Mouse (Mus musculus) MEL (cell line): ENCODE results near the gene Tmem9.
A peak's percentile ranks its signal among the peaks of the same experiment; 100 is the strongest.

Experiments used
- CTCF ChIP-seq, 3 experiments: IDR thresholded peaks in 2 of 3; conservative IDR thresholded peaks in 1 of 3; 2 replicates each; pipeline ENCODE4 v1.5.1; 2011 to 2012; ENCODE audit warnings: low read length in 3 of 3, low read depth in 2 of 3, mild to moderate bottlenecking in 2 of 3, improper control_type of control experiment in 1 of 3, inconsistent platforms in 1 of 3, mixed read lengths in 1 of 3, moderate library complexity in 1 of 3; ENCODE audit not compliant: control insufficient read depth in 1 of 3, insufficient read depth in 1 of 3, poor library complexity in 1 of 3, severe bottlenecking in 1 of 3
- EP300 ChIP-seq, 2 experiments: IDR thresholded peaks; 2 replicates each; pipeline ENCODE4 v1.6.1; 2011; ENCODE audit warnings: improper control_type of control experiment in 2 of 2, low read length in 2 of 2, low read depth in 1 of 2, mild to moderate bottlenecking in 1 of 2
- KAT2A ChIP-seq: conservative IDR thresholded peaks from 2 replicates; pipeline ENCODE4 v1.6.1; 2012; ENCODE audit warnings: low read depth, low read length, improper control_type of control experiment, inconsistent platforms
- MAX ChIP-seq: IDR thresholded peaks from 2 replicates; pipeline ENCODE4 v1.6.1; 2011; ENCODE audit warnings: low read length, improper control_type of control experiment
- TCF12 ChIP-seq: IDR thresholded peaks from 2 replicates; pipeline ENCODE4 v1.6.1; 2014; ENCODE audit warnings: low read depth, mild to moderate bottlenecking, inconsistent platforms, low read length, improper control_type of control experiment, moderate library complexity
- ZC3H11A ChIP-seq: IDR thresholded peaks from 2 replicates; pipeline ENCODE4 v1.6.1; 2012; ENCODE audit warnings: low read depth, mild to moderate bottlenecking, inconsistent platforms, low read length, improper control_type of control experiment

DNA sequence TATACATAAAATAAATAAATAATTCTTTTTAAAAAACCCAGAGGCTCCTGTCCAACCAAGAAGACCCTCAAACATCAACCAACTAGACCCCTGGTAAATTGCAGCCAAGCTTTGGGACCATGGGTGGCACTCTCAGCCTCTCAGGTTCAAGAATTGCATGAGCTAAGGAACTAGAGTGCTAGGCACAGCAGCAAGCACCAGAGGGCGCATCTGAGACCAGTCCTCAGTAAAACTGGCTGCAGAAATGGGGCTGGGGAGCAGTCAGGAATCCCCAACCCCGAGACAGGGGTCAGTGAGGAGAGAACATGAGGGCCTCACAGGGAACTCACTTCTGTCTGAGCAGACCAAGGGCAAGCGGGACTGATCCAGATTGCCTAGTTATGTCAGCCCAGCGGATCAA is 37.8 kb downstream of the Tmem9 start:
- TF ChIP-seq CTCF (IDR thresholded peaks at IDR 0.05 in 2 of 3, conservative IDR thresholded peaks at IDR 0.05 in 1 of 3; ENCODE audit: control insufficient read depth in 1 of 3, insufficient read depth in 1 of 3, low read depth in 2 of 3, low read length in 3 of 3, poor library complexity in 1 of 3, severe bottlenecking in 1 of 3) (peak; percentile 82 to 85 (median 83)), EP300 (IDR thresholded peaks at IDR 0.05; ENCODE audit: low read depth in 1 of 2, low read length in 2 of 2) (no peak), ZC3H11A (peak; percentile 43; the same call in 1 of the 2 replicates), MAX (no peak), TCF12 (no peak), KAT2A (no peak)
